Mouse (Mus musculus) intestine, embryonic 15.5 days (tissue): ENCODE measurements around the gene Stxbp1. TPM values are rescaled to one million over a fixed set of nuclear protein-coding genes. Genes with fewer than 3 reads are reported as not detected.

Experiments used
- ATAC-seq: fragments of 200-750 bp; cut with Nextera tagmentation; 2 replicates; pipeline ENCODE4 v1.8.0; 2017; ENCODE audit warnings: moderate TSS enrichment, moderate library complexity
- H3K27ac ChIP-seq: fragments of 300-500 bp; sonication (generic); 2 replicates; pipeline ENCODE4 v1.5.1; 2015; ENCODE audit warnings: mild to moderate bottlenecking, inconsistent platforms
- H3K27me3 ChIP-seq: fragments of 300-500 bp; sonication (generic); replicated peaks from 2 replicates; pipeline ENCODE4 v1.6.1; 2015; ENCODE audit warnings: inconsistent platforms
- H3K36me3 ChIP-seq: fragments of 300-500 bp; sonication (generic); 2 replicates; pipeline ENCODE4 v1.6.1; 2015; ENCODE audit warnings: inconsistent platforms
- H3K4me1 ChIP-seq: fragments of 300-500 bp; sonication (generic); replicated peaks from 2 replicates; pipeline ENCODE4 v1.6.1; 2015; ENCODE audit warnings: inconsistent platforms
- H3K4me2 ChIP-seq: fragments of 300-500 bp; sonication (generic); replicated peaks from 2 replicates; pipeline ENCODE4 v1.6.1; 2015; ENCODE audit warnings: mild to moderate bottlenecking, inconsistent platforms
- H3K4me3 ChIP-seq: fragments of 300-500 bp; sonication (generic); replicated peaks from 2 replicates; pipeline ENCODE4 v1.5.1; 2015; ENCODE audit warnings: inconsistent platforms
- H3K9ac ChIP-seq: fragments of 300-500 bp; sonication (generic); 2 replicates; pipeline ENCODE4 v1.6.1; 2015; ENCODE audit warnings: inconsistent platforms
- H3K9me3 ChIP-seq: fragments of 300-500 bp; sonication (generic); 2 replicates; pipeline ENCODE4 v1.6.1; 2016; ENCODE audit warnings: inconsistent platforms
- WGBS: fragments of 180-500 bp; shearing (Covaris S2); methylation state at CpG from one replicate; pipeline ENCODE4 v1.1.7; 2015; 5-methylcytosine and 5-hydroxymethylcytosine counted together
- polyA plus RNA-seq: library from polyadenylated mRNA; unstranded; fragments of >200 nt; fragmentation: Nextera tagmentation; extraction: Ambion mirVana; gene quantifications from 2 replicates; pipeline ENCODE4 v1.2.1, GENCODE M21; 2015

Stxbp1 gene
- polyA plus RNA-seq, 1 experiment from 2014 or later, result 21.2 TPM

DNA sequence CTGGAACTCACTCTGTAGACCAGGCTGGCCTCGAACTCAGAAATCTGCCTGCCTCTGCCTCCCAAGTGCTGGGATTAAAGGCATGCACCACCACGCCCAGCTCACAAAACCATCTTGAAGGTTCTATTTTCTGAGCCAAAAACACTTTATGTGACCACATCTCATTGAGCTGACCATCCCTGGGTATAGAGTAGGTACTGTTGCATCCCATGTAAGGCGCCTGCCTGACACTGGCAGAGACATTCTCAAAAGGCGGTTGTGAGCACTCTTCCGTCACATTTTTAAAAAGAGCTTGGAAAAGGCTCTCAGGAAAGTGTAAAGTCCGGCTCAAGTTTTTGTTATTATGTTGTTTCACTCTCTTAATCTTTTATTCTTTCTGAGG is 90.4 kb downstream of the Stxbp1 start:
- Histone ChIP-seq H3K4me2 (peak overlapping the region; percentile 72; the same call in 1 of the 2 replicates), H3K4me3 (no peak overlapping the region)
- 36% methylated on average over 6 of the region's 6 CpGs for WGBS

DNA sequence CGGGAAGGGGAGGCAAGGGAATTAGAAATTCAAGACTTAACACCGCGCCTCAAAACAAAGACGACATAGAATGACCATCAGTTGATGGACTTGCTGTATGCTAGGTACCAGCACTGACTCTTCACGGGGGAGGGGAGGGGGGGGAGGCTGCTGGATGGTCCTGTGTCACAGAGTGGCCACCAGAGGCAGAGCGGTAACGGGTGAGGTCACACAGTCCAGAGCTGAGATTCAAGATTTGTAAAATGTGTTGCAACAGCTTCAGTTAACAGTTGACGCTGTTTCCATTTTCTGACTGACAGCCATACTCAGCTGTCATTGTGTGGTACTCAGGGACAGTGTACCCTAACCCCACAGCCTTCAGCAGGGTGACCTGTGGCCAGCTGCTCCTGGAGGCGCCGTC is 94.9 kb downstream of the Stxbp1 start:
- WGBS, result 71% methylated on average over 10 of the region's 10 CpGs
- no peaks in the 10 kb centered on the region for H3K9me3 ChIP-seq
- no peak overlapping the region for H3K9ac ChIP-seq
- peak overlapping the region; percentile 65 for H3K4me2 ChIP-seq
- H3K4me3 ChIP-seq, result peak overlapping the region; percentile 42; the same call in 1 of the 2 replicates
- no peak overlapping the region for H3K27ac ChIP-seq
- H3K4me1 ChIP-seq, result peaks cover 8% of the 10 kb centered on the region
- no peaks in the 10 kb centered on the region for H3K27me3 ChIP-seq
- no peak for ATAC-seq
- peaks cover 22% of the 10 kb centered on the region for H3K36me3 ChIP-seq

More for the DNA sequence above, 90.4 kb downstream of the Stxbp1 start:
- Histone ChIP-seq H3K27me3 (no peaks in the 10 kb centered on the region), H3K36me3 (peaks cover 21% of the 10 kb centered on the region), H3K9ac (no peak overlapping the region), H3K9me3 (no peaks in the 10 kb centered on the region), H3K27ac (no peak overlapping the region), H3K4me1 (peaks cover 9% of the 10 kb centered on the region; the same call in 1 of the 2 replicates)
- peak; percentile 39; the same call in 1 of the 2 replicates for ATAC-seq

DNA sequence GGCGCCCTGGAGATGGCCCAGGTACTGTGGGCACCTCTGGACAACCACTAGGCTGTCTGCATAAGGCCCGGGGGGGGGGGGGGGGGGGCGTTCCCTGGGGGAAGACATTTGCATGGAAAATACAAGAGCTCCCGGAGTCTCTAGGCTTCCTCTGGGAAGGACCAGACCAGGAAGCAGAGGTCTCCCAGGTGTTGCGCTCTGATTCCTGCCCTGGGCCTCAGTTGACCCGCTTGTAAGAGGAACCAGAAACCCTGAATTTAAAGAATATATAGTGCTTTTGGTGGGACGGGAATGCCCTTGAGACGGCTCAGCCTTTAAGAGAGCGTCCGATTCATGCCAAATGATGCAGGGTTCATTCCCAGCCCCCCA is 95.4 kb downstream of the Stxbp1 start:
- peak overlapping the region; percentile 65 for H3K4me2 ChIP-seq
- H3K36me3 ChIP-seq, result peaks cover 25% of the 10 kb centered on the region
- peak overlapping the region; percentile 41 for H3K27ac ChIP-seq
- 30% methylated on average over 10 of the region's 10 CpGs for WGBS
- peak overlapping the region; percentile 39; the same call in 1 of the 2 replicates for H3K9ac ChIP-seq
- peak overlapping the region; percentile 42 for H3K4me3 ChIP-seq
- H3K27me3 ChIP-seq, result no peaks in the 10 kb centered on the region
- peak; percentile 57 for ATAC-seq
- H3K4me1 ChIP-seq, result peaks cover 8% of the 10 kb centered on the region
- H3K9me3 ChIP-seq, result no peaks in the 10 kb centered on the region

DNA sequence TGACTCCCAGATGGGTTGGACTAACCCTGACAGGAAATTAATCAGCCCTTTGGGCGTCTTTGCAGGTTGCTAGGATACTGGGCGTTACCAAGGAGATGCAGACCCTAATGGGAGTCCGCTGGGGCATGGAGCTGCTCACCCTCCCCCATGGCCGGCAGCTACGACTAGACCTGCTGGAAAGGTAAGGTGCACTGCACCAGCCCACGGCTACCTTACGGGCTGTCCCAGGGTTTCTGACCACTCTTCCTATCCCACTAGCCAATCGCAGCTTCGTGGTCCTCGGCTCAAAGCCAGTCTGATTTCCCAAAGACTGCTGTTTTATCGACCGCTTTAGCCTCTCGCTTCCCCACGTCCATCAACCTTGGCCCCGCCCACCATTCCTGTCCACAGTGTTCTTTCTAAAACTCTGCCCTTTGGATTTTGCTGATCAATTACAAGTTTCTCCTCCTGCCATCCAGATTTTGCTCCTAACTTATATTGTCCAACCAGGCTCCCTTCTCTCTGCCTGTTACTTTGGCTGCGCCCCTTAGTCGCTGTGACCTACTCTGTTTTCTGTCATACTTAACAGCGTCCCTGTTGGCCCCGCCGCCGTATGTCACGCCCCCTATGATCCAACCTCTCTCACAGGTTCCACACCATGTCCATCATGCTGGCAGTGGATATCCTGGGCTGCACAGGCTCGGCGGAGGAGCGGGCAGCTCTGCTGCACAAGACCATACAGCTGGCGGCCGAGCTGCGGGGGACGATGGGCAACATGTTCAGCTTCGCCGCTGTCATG is 96.0 kb downstream of the Stxbp1 start:
- peak; percentile 95 for ATAC-seq
- no peaks in the 10 kb centered on the region for H3K27me3 ChIP-seq
- no peaks in the 10 kb centered on the region for H3K9me3 ChIP-seq
- H3K4me2 ChIP-seq, result peak overlapping the region; percentile 65
- WGBS, result 18% methylated on average over 31 of the region's 31 CpGs
- peak overlapping the region; percentile 39; the same call in 1 of the 2 replicates for H3K9ac ChIP-seq
- H3K4me1 ChIP-seq, result peaks cover 8% of the 10 kb centered on the region
- H3K4me3 ChIP-seq, result peak overlapping the region; percentile 42
- H3K27ac ChIP-seq, result peak overlapping the region; percentile 41
- H3K36me3 ChIP-seq, result peaks cover 27% of the 10 kb centered on the region

DNA sequence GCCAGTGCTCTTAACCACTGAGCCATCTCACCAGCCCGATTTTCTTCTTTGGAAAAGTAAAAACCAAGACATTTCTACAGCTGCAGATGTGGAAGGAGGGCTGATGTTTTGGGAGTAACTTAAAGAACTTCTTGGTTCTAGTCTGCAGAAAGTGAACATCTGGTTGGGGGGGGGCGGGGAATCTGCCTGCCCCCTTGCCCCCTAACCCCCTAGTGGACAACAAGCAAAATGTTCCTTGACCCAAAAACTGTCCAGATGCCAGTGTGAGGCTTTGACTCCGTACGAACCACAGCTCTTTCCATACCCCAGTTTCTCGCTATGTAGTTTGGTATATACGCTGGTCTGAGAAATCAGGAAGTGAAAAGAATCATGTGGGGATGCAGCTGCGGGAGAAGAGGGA is 96.8 kb downstream of the Stxbp1 start:
- Histone ChIP-seq H3K9ac (no peak overlapping the region), H3K27me3 (no peaks in the 10 kb centered on the region), H3K36me3 (peaks cover 29% of the 10 kb centered on the region), H3K9me3 (no peaks in the 10 kb centered on the region), H3K27ac (no peak overlapping the region), H3K4me2 (no peak overlapping the region), H3K4me3 (no peak overlapping the region), H3K4me1 (peaks cover 8% of the 10 kb centered on the region)
- no peak for ATAC-seq
- WGBS, result 67% methylated on average over 7 of the region's 7 CpGs

DNA sequence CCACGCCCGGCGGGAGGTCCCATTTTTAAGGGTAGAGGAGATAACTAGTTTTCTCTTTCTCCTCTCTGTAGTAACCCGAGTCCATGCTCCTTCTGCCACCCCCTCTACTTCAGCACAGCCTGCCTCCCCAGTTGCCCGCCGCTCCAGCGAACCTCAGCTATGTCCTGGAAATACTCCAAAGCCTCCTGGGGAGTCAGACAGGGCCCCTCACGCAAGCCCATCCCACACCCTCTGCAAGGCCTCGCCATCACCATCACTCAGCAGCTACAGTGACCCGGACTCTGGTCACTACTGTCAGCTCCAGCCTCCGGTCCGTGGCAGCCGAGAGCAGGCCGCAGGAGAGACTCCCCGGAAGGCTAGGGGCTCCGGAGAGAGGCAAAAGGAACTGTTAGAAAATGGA is 98.0 kb downstream of the Stxbp1 start:
- Histone ChIP-seq H3K9me3 (no peaks in the 10 kb centered on the region), H3K4me1 (peaks cover 8% of the 10 kb centered on the region), H3K27ac (no peak overlapping the region), H3K4me3 (no peak overlapping the region), H3K4me2 (no peak overlapping the region), H3K27me3 (no peaks in the 10 kb centered on the region), H3K36me3 (peaks cover 22% of the 10 kb centered on the region), H3K9ac (no peak overlapping the region)
- WGBS, result 87% methylated on average over 16 of the region's 16 CpGs
- ATAC-seq, result no peak

DNA sequence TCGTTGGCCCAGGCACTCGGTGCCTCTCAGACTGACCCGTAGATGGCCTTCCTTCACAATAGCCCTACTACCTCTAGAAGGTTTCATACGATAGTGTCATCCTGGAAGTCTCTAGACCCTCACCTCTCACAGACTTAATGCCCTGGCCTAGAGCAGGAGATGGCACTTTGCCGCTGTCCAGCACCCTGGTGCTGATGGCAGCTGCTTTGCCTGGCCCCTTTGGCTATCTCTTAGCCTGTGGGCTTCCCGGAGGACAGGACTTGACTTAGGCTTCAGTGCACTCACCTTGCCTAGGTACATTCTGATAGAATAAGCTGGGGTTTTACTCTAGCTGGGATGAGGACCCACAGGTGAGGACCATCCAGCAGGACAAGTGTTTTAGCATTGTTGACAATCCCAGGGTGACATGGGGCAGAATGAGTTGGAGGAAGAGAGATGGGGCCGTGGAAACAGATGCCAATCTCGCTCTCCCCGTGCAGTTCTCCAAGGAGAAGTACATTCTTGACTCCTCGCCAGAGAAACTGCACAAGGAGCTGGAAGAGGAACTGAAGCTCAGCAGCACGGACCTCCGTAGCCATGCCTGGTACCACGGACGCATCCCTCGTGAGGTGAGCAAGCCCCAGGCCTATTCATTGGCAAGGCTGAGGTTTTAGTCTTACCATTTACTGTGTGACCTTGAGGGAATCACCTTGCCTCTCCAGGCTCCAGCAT is 102.6 kb downstream of the Stxbp1 start:
- Histone ChIP-seq H3K27me3 (peaks cover 30% of the 10 kb centered on the region), H3K9me3 (no peaks in the 10 kb centered on the region), H3K27ac (no peak overlapping the region), H3K4me2 (no peak overlapping the region), H3K36me3 (0 out of 2 replicates have a peak, but pooled peaks cover 14% of the 10 kb centered on the region), H3K9ac (no peak overlapping the region), H3K4me1 (peaks cover 19% of the 10 kb centered on the region), H3K4me3 (no peak overlapping the region)
- 73% methylated on average over 15 of the region's 15 CpGs for WGBS
- no peak for ATAC-seq

- H3K4me3 ChIP-seq, result peak overlapping the region; percentile 47
- H3K36me3 ChIP-seq, result 0 out of 2 replicates have a peak, but pooled peaks cover 6% of the 10 kb centered on the region
- H3K4me2 ChIP-seq, result peak overlapping the region; percentile 94
- WGBS, result 18% methylated on average over 18 of the region's 18 CpGs
- H3K4me1 ChIP-seq, result peaks cover 19% of the 10 kb centered on the region
- H3K9ac ChIP-seq, result no peak overlapping the region
- no peaks in the 10 kb centered on the region for H3K9me3 ChIP-seq
- H3K27ac ChIP-seq, result no peak overlapping the region
- peaks cover 30% of the 10 kb centered on the region for H3K27me3 ChIP-seq
- ATAC-seq, result peak; percentile 41
Observed at GRCm38 (mm10) chr2:32742173-32742531, 104.9 kb downstream of the Stxbp1 start.

DNA sequence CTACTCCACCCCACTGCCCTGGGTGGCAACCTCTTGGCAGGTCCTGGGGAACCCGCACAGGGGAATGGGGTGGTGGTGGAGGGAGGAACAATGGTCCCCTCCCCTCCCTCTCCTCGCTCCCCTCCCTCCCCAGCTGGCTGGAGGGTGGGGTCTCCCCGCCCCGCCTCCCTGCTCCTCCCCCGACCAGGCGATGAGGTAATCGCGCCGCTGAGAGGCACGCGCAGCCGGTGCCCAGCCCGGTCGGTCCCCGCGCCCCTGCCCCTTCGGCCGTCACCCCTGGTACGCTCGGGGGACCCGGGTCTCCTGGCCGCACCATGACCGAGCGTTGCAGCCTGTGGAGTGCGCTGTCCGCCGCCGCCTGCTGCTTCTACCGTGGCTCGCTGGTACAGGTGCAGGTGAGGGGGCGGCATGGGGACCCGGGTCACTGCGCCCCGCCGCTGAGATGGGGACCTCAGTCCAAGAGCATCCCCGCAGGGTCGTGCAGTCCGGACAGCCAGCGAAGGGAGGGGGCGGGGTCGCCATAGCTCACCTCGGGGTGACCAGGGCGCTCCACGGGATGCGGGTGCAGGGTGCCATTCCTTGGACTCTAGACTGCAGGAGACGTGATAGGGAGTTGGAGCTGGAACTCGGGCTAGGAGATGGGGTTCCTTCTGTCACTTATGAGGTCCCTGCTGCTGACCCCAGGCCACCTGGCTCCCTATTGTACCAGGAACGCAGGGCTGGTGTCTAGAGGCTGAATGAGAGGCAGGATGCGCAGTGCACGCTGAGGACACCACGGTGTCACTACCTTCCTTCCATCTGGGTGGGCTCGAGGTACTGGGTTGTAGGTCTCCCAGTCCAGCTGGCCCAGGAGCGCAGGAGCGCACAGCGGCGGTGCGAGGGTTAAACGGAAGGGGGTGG is 105.5 kb downstream of the Stxbp1 start:
- 5% methylated on average over 46 of the region's 58 CpGs for WGBS
- peak overlapping the region; percentile 47 for H3K4me3 ChIP-seq

DNA sequence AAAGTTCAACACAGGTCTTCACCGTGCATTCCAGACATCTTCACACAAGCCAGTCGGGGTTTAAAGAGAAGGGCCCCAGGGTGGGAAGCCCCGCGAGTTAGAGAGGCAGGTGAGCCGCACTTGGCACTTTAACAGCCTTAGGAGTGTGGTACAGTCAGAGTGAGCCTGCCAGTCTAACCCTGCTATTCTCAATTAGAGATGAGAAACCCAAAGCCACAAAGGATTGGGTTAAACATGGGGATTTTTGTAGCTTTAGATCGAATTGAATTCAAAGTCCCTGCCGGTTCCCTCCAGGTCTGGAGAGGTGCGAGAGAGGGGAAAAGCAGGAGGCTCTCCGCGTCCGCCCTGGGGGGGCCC is 106.2 kb downstream of the Stxbp1 start, which contains the start of gene 6330409D20Rik:
6330409D20Rik (minus strand) TSS at position 101 of the 357 bp plus-strand sequence.
- H3K9me3 ChIP-seq, result no peaks in the 10 kb centered on the region
- H3K4me3 ChIP-seq, result peak within 1 kb of the TSS; percentile 47
- H3K27ac ChIP-seq, result peak within 1 kb of the TSS; percentile 23; the same call in 1 of the 2 replicates
- 0 out of 2 replicates have a peak, but pooled peaks cover under 1% of the 10 kb centered on the region for H3K36me3 ChIP-seq
- no peak for ATAC-seq
- peaks cover 25% of the 10 kb centered on the region for H3K4me1 ChIP-seq
- WGBS, result 8% methylated on average over 11 of the region's 11 CpGs
- peak within 1 kb of the TSS; percentile 94 for H3K4me2 ChIP-seq
- H3K27me3 ChIP-seq, result peaks cover 30% of the 10 kb centered on the region
- peak within 1 kb of the TSS; percentile 46 for H3K9ac ChIP-seq

More for the DNA sequence above, 105.5 kb downstream of the Stxbp1 start:
- Histone ChIP-seq H3K4me2 (peak overlapping the region; percentile 94), H3K9me3 (no peaks in the 10 kb centered on the region), H3K36me3 (0 out of 2 replicates have a peak, but pooled peaks cover 4% of the 10 kb centered on the region), H3K9ac (peak overlapping the region; percentile 46), H3K27ac (peak overlapping the region; percentile 23; the same call in 1 of the 2 replicates), H3K4me1 (peaks cover 22% of the 10 kb centered on the region), H3K27me3 (peaks cover 30% of the 10 kb centered on the region)
- peak; percentile 73 for ATAC-seq

GRCm38 (mm10) chr2:32739311-32739710 is 107.7 kb downstream of the Stxbp1 start:
- H3K4me3 ChIP-seq, result no peak overlapping the region
- no peak for ATAC-seq
- H3K27me3 ChIP-seq, result peaks cover 30% of the 10 kb centered on the region
- H3K27ac ChIP-seq, result no peak overlapping the region
- H3K9ac ChIP-seq, result no peak overlapping the region
- no peaks in the 10 kb centered on the region for H3K36me3 ChIP-seq
- H3K9me3 ChIP-seq, result no peaks in the 10 kb centered on the region
- H3K4me1 ChIP-seq, result peaks cover 34% of the 10 kb centered on the region
- 72% methylated on average over 4 of the region's 4 CpGs for WGBS
- no peak overlapping the region for H3K4me2 ChIP-seq
